ENCODE assay signal across 32 mouse cellular contexts in the genomic region with DNA sequence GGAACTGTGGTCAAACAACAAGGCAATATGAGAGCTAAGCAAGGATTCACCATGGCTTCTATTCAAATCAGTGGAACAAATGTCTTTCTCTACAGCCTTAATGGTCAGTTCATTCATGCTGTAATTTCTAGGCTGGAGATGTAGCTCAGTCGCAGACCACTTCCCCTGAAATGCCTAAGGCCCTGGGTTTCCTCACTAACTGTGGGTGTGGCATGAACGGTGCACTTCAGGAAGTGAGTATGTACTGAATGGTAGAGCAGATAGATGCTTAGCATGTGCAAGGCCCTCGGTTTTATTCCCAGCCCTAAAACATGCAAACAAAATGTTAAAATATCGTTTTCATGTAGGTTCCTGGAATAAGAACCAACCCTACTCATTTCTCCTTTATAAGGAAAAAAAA.
"Had no signal": no experiment of that assay in that cellular context is flagged by ENCODE, and none has a peak within 500 bp of the region (broad histone marks: within the 10 kb centered on the region; RNA-seq: fewer than 3 reads in every experiment).

No protein-coding gene starts in this region.

- H3K9ac ChIP-seq: limb, embryonic 12.5 days; limb, embryonic 13.5 days; limb, embryonic 15.5 days; liver, embryonic 12.5 days; liver, embryonic 13.5 days; liver, embryonic 14.5 days; liver, embryonic 15.5 days; liver, postnatal 0 days; lung, embryonic 14.5 days; lung, embryonic 15.5 days; midbrain, embryonic 12.5 days; midbrain, embryonic 13.5 days; midbrain, embryonic 15.5 days; neural tube, embryonic 12.5 days had no signal

- DNase-seq: left cerebral cortex, postnatal 4 days; liver; liver, embryonic 13.5 days; liver, postnatal 0 days; lung, adult 18-20 months; lung, adult 2 months; lung, embryonic 14.5 days; lung, postnatal 10 days; lung, postnatal 14 days; lung, postnatal 36 days; lung, postnatal 4 days; midbrain, embryonic 14.5 days had no signal

- H3K36me3 ChIP-seq: limb, embryonic 10.5 days; limb, embryonic 12.5 days; limb, embryonic 13.5 days; limb, embryonic 15.5 days; liver, embryonic 12.5 days; liver, embryonic 13.5 days; liver, embryonic 15.5 days; lung, embryonic 15.5 days; midbrain, embryonic 10.5 days; midbrain, embryonic 12.5 days; midbrain, embryonic 13.5 days; midbrain, embryonic 15.5 days; neural tube, embryonic 12.5 days had no signal

- H3K4me1 ChIP-seq: limb, embryonic 10.5 days; limb, embryonic 12.5 days; limb, embryonic 13.5 days; limb, embryonic 15.5 days; liver, embryonic 12.5 days; liver, embryonic 13.5 days; liver, embryonic 15.5 days; lung, embryonic 15.5 days; megakaryocyte, embryonic 14.5 days; midbrain, embryonic 10.5 days; midbrain, embryonic 12.5 days; midbrain, embryonic 13.5 days; midbrain, embryonic 15.5 days; neural tube, embryonic 12.5 days had no signal

- H3K4me3 ChIP-seq: limb, embryonic 10.5 days; limb, embryonic 12.5 days; limb, embryonic 13.5 days; limb, embryonic 15.5 days; liver, embryonic 12.5 days; liver, embryonic 13.5 days; liver, embryonic 15.5 days; lung, embryonic 15.5 days; megakaryocyte, embryonic 14.5 days; midbrain, embryonic 10.5 days; midbrain, embryonic 12.5 days; midbrain, embryonic 13.5 days; midbrain, embryonic 15.5 days; myocyte; neural tube, embryonic 12.5 days had no signal

- H3K27me3 ChIP-seq: limb, embryonic 12.5 days; limb, embryonic 13.5 days; limb, embryonic 15.5 days; liver, embryonic 12.5 days; liver, embryonic 13.5 days; liver, embryonic 15.5 days; lung, embryonic 15.5 days; megakaryocyte, embryonic 14.5 days; midbrain, embryonic 12.5 days; midbrain, embryonic 13.5 days; midbrain, embryonic 15.5 days; neural tube, embryonic 12.5 days had no signal

- H3K9me3 ChIP-seq: limb, embryonic 10.5 days; limb, embryonic 12.5 days; limb, embryonic 13.5 days; limb, embryonic 15.5 days; liver, embryonic 12.5 days; liver, embryonic 13.5 days; liver, embryonic 15.5 days; lung, embryonic 15.5 days; megakaryocyte, embryonic 14.5 days; midbrain, embryonic 10.5 days; midbrain, embryonic 12.5 days; midbrain, embryonic 13.5 days; midbrain, embryonic 15.5 days; neural tube, embryonic 12.5 days had no signal

- ATAC-seq: liver, embryonic 12.5 days; liver, postnatal 0 days; lung, postnatal 0 days; midbrain, embryonic 13.5 days; midbrain, embryonic 15.5 days; midbrain, embryonic 16.5 days had no signal

- H3K27ac ChIP-seq: limb, embryonic 10.5 days; limb, embryonic 12.5 days; limb, embryonic 13.5 days; limb, embryonic 15.5 days; liver, embryonic 12.5 days; liver, embryonic 13.5 days; liver, embryonic 14.5 days; liver, embryonic 15.5 days; lung, embryonic 15.5 days; macrophage; midbrain, embryonic 10.5 days; midbrain, embryonic 12.5 days; midbrain, embryonic 13.5 days; midbrain, embryonic 15.5 days; neural tube, embryonic 12.5 days had no signal

- H3K4me2 ChIP-seq: limb, embryonic 12.5 days; limb, embryonic 13.5 days; limb, embryonic 15.5 days; liver, embryonic 11.5 days; liver, embryonic 12.5 days; liver, embryonic 13.5 days; liver, embryonic 15.5 days; lung, embryonic 14.5 days; lung, embryonic 15.5 days; midbrain, embryonic 11.5 days; midbrain, embryonic 12.5 days; midbrain, embryonic 13.5 days; midbrain, embryonic 15.5 days; neural tube, embryonic 12.5 days had no signal
